Mouse (Mus musculus) gastrocnemius, postnatal 25 days (tissue): ENCODE results near the gene Rims4. TPM values are rescaled to one million over a fixed set of nuclear protein-coding genes. Genes with fewer than 3 reads are reported as not detected.

Experiments used
- DNase-seq: peaks from one replicate; pipeline ENCODE4 v3.0.0; 2022
- total RNA-seq, 2 experiments: library from RNA; stranded (reverse); gene quantifications; 1 replicate in 1 of 2; 2 replicates in 1 of 2; pipeline ENCODE4 v1.2.3; 2021

Gene Rims4
- total RNA-seq, 2 experiments from 2014 or later: 0.86 to 2.0 TPM

GRCm38 (mm10) chr2:163911826-163912444, 6.5 kb downstream of the Rims4 start:
- peak; percentile 66 for DNase-seq

DNA sequence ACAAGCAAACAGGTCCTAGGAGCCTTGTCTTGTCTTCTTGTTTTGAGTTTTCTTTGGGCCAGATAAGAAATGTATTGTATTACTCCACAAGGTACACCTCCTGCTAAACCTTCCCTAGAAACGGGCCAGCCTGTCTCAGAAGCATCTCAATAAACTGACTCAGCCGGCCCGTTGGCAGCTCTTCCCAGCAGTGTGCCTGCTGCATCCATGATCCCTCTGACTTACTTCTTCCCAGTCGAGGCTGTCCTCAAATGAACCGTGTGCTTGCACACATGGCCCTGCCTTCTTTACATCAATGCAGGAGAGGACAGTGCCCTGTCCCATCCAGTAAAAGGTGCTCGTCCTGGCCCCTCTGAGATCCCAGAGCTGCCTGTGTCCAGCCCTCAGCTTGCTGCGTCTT, 8.9 kb downstream of the Rims4 start:
- no peak for DNase-seq

GRCm38 (mm10) chr2:163907131-163907530, 11.4 kb downstream of the Rims4 start:
- DNase-seq: no peak

DNA sequence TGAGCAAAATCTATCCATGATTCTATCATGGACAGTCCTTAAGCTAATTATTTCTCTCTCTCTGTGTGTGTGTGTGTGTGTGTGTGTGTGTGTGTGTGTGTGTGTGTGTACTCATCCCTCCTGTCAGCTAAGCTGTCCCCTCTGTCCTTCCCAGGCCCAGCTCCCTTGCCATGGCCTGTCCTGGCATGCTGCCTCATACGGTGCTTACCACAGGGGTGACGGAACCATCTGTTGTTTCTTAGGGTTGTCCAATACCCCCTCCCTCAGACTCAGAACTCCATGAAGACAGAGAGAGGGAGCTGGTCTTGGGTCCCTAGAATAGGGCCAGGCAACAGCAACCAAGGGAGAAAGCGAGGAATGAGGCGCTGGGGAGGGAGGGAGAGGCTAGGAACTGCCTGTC, 14.2 kb downstream of the Rims4 start:
- DNase-seq: no peak

- no peak for DNase-seq
These were observed 15.0 kb downstream of the Rims4 start for GRCm38 (mm10) chr2:163903461-163903860.

DNA sequence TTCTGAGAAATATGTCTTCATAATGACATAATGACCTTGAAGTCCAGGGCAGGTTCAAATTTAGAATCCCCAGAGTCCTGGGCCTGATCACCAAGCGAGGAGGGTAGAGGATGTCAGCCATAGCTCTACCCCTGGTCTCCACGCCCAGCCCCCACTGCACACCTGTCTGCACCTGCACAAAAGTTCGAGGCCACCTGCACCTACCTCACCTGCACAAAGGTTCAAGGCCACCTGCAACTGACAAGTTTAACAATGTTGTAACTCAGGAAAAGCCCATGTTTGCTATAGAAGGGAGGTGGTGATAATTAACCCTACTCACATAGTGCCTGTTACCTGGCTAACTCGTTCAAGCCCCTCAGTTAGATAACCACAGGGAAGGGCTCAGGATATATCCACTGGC, 16.0 kb downstream of the Rims4 start:
- DNase-seq: no peak

DNA sequence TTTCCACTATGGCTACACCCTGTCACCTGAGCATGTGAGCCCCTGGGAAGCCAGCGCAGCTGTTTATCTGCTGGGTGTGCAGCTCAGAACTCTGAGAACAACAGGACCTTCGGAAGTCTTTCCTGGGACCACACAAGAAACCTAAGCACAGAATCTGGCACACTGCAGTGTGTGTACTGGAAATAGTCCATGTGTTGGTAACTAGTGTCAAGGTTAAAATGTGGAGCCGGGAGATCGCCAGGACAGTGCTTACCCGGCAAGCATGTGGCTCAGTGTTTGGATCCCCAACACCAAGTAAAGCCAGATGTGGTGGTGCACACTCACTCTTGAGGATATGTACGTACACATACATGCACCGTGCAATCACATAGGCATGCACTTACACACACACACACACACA, 17.4 kb downstream of the Rims4 start:
- no peak for DNase-seq

GRCm38 (mm10) chr2:163899910-163900411, 18.5 kb downstream of the Rims4 start:
- DNase-seq: no peak

- no peak for DNase-seq
These were observed 20.4 kb downstream of the Rims4 start for GRCm38 (mm10) chr2:163897988-163898535.

GRCm38 (mm10) chr2:163897026-163897425, 21.5 kb downstream of the Rims4 start:
- DNase-seq: no peak

- DNase-seq: no peak
These were observed 23.3 kb downstream of the Rims4 start for GRCm38 (mm10) chr2:163895156-163895555.

GRCm38 (mm10) chr2:163893446-163894370, 24.8 kb downstream of the Rims4 start:
- no peak for DNase-seq

DNA sequence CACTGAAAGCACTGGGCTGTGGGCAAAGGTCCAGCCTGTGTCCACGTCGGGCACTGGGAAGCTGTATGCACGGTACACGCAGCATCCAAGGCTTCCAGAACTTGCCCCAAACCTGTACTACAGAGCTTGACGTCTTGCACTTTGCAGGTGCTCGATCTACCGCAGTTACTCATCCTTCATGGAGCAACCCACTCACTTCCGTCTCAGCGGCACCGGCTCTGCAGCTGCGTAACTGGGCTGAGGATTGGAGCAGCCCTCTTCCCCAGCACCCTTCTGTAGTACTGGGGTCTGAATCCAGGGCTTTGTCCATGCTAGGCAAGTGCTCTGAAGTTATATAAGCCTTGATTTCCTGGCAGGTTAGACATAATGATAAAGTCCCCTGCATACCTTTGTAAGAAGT, 27.2 kb downstream of the Rims4 start:
- DNase-seq: no peak

DNA sequence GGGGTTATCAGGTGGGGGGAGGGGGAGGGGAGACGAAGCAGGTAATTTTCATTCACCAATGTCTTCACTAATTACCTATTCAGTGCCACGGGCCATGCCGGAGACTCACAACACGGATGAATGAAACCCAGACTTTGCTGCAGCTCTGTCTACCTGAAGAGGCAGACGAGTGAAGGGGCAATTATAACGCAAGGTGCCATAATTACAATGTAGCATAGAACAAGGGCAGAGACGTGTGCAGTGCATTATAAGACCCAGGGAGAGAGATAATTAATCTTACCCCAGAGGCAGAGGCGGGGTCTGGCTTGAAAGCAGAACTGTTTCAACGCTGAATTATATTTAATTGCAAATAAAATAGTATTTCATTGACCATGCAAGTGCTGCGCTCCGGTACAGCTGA, 27.9 kb downstream of the Rims4 start:
- DNase-seq: no peak

DNA sequence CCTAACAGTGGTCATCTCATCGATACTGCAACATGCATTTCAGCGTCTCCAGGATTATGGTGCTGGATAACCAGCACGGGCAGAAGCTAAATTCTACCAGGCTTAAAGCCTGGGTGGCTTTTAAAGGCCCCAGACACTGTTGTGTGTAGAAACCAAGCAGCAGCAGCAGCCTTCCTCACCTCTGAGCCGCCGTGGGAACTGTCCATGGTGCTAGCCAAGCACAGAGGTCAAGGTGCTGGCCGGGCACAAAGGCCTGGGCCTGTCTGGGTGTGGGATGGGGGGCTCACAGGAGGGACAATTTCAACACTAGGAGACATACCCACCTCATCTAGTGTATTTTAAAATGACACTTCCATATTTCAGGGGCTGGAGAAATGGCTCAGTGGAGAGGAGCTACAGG, 29.1 kb downstream of the Rims4 start:
- no peak for DNase-seq

GRCm38 (mm10) chr2:163882859-163883652, 35.4 kb downstream of the Rims4 start:
- DNase-seq: no peak

GRCm38 (mm10) chr2:163880891-163881290, 37.6 kb downstream of the Rims4 start:
- DNase-seq: peak; percentile 22

GRCm38 (mm10) chr2:163876830-163877498, 41.5 kb downstream of the Rims4 start:
- no peak for DNase-seq

GRCm38 (mm10) chr2:163875484-163875883, 43.0 kb downstream of the Rims4 start:
- DNase-seq: no peak

GRCm38 (mm10) chr2:163874877-163875276, 43.6 kb downstream of the Rims4 start:
- no peak for DNase-seq

GRCm38 (mm10) chr2:163871906-163872305, 46.6 kb downstream of the Rims4 start:
- no peak for DNase-seq

GRCm38 (mm10) chr2:163871266-163871665, 47.2 kb downstream of the Rims4 start:
- no peak for DNase-seq
